Mouse (Mus musculus): ENCODE results near the gene S1pr3. TPM values are rescaled to one million over a fixed set of nuclear protein-coding genes. Genes with fewer than 3 reads are reported as not detected.

S1pr3 gene
- total RNA-seq (2021), result 1 to 10 TPM; 6.8 to 7.7 TPM
- long read RNA-seq, experiment 1, full-length matches to known transcripts, result 5 of 12 reads
- long read RNA-seq, experiment 1, partial matches to known transcripts, result 0 of 12 reads
- long read RNA-seq, experiment 1, other reads (novel, unspliced or antisense), result 7 of 12 reads
- long read RNA-seq, experiment 2, full-length matches to known transcripts, result 9 of 15 reads
- long read RNA-seq, experiment 2, partial matches to known transcripts, result 0 of 15 reads
- long read RNA-seq, experiment 2, other reads (novel, unspliced or antisense), result 6 of 15 reads

DNA sequence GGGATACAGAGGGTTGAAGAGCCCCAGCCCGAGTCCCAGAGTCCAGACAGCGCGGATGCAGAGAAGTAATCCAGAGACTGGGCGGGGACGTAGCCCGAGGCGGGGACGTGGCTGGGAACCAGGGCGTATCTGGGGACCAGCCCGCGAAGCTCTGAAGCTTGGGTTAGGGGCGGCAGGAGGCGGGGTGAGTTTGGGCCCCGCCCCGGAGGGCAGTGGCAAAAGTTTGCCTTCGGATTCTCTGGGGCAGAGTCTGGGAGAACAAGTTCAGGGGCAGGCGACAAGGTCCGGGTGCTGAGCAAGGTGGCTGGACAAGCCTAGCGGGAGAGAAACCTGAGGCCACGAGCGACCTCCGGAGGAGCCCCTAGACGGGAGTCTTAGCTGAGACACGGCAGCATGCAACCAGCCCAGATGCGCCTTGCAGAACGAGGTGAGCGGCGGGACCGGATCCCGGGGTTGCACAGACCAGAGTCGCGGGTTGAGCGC is at the start of gene S1pr3:
S1pr3 (plus strand) TSS at position 121 of the 483 bp plus-strand sequence.
- DNase-seq (ENCODE audit: low spot score in 2 of 2), result no peak

DNA sequence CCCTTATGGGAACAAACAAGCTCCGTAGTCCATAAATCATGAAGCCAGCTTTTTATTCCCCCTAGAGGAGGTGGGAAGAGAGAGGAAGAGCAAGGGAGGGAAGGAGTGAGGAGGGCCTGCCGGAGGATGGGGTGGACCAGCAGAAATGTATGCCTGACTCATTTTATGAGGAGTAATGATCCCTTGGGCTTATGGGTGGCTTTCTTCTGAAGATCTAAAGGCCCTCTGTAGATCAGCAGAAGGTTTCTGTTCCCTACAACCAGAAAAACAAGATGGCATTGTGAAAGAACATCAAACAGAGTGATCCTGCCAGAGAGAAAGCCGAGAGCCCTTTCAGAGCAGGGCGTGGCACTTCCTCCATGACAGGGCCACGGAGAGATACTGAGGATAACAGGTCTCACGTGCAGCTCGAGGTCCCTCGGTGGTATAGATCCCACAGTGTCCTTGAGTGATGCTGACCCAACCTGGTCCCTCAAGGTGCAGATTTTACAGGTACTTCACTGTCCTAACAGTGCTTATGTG is 47.9 kb upstream of the S1pr3 start:
- no peak for DNase-seq (ENCODE audit: low spot score in 2 of 2)

DNA sequence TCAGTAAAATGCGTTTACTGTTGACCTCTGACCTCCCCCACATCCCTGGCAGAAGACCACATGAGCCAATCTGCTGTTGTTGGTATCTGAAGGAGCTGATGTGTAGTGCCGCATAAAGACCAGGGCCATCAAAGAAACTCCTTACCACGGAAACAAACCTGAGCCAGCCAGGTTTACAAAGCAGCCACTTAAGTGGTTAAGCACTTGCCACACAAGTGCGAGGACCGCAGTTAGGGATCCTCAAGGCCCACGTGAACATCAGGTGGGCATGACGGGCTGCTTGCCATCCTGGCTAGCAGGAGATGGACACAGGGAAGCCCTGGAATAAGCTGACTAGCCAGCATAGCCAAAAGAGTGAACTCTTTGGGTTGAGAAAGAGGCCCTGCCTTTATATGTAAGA is 45.0 kb upstream of the S1pr3 start:
- DNase-seq (ENCODE audit: low spot score in 2 of 2), result no peak

DNA sequence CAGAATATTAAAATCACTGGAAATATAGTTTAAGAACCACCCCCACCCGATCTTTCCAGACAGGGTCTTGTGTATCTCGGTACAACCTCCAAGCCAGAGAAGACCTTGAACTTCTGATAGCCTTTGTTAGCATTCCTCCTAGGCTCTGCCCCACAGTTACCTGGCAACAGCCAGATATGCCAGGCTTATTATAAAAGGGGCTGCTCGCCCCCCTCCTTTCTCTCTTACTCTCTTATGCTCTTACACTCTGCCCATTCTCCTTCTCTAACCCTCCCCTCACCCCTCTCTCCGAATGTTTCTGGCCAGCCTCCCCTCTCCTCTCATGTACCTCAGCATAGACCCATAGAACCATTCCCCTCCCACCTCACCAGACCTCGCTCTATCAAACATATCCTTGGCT is 44.5 kb upstream of the S1pr3 start:
- no peak for DNase-seq (ENCODE audit: low spot score in 2 of 2)

DNA sequence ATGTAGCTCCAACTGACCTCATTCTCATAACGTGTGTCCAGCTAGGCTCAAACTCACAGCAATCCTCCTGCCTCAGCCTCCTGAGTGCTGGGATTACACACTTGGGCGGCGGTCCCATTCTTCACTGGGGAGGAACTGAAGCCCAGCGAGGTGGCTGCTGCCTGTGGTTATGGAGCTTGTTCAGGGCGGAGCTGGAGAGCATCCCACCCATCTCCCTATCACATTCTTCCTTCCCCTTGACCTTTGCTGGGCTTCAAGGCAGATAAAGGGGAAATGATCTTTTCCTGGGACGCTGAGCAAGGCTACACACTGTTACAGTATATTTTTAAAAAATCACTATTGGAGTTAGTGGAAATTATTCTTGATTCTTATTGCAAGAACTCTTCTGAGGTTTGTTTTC is 43.2 kb upstream of the S1pr3 start:
- no peak for DNase-seq (ENCODE audit: low spot score in 2 of 2)

DNA sequence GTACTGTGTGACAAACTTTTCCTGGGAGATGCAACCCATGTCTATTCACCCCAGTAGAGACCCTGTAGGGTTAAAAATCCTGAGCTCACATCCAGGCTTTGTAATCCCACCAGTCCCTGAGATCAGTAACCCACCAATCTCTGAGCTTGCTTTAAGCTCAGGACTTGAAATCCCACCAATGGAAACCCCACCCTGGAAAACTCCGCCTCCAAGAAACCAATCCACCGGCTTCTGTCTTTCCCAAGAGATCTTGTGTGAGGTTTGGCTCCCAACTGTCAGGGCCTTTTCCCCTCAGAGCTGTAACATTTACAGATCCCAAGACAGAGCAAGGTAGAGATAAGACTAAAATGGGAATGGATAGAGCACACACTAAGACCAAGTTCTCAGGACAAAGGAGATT is 40.1 kb upstream of the S1pr3 start:
- DNase-seq (ENCODE audit: low spot score in 2 of 2), result no peak

DNA sequence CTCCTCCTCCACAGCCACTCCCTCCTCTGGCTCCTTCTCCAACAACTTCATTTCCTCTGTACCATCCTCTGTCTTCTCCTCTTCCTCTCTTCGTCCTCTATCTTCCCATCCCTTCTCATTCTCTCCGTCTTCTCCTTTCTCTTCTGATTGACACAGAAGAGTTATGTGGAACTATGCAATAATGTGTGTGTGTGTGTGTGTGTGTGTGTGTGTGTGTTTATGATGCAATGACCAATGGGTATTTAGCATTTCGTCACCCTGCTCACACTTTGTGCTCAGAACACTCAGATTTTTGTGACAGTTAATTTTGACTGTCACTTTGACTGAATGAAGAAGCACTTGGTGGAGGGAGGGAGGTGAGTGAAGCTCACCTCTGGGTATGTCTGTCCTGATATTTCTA is 39.1 kb upstream of the S1pr3 start:
- DNase-seq (ENCODE audit: low spot score in 2 of 2), result no peak

DNA sequence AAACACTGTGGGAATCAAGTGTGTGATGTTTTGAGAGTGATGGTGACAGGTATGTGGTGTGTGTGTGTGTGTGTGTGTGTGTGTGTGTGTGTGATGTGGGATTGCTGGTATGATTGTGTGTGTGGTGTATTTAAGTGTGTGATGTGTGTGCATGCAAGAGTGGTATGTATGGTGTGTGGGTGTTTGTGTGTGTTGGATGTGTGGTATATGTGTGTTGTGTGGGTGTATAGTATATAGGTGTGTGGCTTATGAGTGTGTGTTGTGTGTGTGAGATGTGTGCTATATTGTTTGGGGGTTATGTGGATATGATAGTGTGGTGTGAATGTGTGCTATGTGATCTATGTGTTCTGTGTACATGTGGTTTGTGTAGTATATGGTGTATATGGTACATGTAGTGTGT is 35.4 kb upstream of the S1pr3 start:
- no peak for DNase-seq (ENCODE audit: low spot score in 2 of 2)

DNA sequence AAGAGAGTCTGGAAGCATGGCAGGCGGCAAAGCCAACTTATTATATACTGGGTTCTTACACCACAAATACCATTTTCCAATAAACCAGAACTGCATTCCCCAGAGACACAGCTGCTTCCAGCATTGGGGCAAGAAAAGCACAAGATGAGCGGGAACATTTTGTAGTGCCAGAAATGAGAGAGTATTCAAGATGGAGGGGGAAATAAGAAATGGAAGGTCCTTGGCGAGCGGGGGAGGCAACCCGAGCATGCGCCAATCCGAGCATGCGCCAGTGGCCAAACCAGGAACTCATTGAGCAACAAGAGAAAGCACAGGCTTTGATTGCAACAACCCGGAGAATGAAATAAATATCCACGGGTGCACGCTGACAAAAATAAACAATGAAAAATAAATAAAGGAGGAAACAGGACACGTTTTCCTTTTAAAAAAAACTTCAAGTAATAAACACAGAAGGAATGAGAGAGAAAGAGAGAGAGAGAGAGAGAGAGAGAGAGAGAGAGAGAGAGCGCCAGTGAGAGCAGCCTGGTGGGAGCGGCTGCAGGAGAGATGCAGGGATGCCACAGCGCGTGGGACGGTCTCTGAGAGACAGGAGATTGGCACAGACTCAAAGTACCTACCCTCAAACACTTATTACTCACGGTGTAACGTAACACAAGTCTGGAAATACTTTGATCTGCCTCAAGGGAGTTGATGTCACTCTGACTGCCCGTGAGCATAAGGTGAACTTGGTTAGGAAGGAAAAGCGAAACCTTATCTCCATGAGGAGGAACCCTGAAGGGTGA is 34.2 kb upstream of the S1pr3 start:
- peak; percentile 22 to 42 for DNase-seq (ENCODE audit: low spot score in 2 of 2)

DNA sequence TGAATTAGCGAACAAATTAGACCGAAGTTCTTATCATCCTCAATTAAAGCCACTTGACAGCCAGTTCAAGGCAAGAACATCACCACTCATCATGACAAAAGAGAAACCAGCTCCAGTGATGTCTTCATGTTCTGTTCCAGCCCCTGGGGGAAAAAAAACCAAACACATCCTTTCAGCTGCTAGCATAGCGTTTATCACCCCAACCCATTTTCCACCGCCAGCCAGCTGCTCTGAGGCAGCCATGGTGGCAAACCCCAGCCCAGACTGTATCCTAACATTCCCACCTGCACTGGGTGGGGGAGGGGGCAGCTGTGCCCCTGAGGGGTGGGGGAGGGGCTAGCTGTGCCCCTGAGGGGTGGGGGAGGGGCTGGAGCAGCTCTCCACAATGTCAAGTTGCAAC is 30.3 kb upstream of the S1pr3 start:
- no peak for DNase-seq (ENCODE audit: low spot score in 2 of 2)

DNA sequence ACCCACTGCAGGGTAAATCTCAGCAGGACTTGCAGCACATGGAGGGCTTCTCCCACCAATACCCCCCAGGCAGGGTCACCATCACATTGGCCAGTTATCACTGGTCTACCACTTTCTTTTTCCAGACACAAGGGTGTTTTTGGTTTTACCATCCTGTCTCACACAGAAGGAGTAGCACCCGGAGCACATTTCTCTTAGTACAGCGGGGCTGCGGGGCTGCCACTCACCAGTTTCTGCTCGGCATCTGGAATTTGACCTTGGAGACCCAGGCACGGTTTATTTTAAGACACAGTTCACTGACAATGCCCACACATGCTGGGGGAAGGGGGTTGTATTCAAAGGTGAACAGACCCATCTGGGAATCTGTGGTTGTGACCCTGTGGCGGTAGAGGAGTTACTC is 28.8 kb upstream of the S1pr3 start:
- no peak for DNase-seq (ENCODE audit: low spot score in 2 of 2)

DNA sequence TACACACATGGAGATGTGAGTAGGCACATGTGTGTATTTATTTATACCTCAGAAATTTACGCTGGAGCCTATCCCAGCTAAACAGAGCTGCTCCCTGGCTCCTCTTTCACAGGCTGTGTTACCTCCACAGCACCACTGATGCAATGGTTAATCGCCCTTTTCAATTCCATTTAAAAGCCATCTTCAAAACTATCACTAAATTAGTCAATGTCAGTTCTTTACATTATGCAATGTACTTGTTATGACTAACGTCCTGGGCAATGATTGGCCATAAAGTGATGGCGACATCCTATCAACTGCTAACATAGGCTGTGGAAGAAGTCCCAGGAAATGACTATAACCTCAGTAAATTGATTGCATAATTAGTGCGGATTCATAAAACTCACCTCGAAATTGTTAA is 26.9 kb upstream of the S1pr3 start:
- no peak for DNase-seq (ENCODE audit: low spot score in 2 of 2)

DNA sequence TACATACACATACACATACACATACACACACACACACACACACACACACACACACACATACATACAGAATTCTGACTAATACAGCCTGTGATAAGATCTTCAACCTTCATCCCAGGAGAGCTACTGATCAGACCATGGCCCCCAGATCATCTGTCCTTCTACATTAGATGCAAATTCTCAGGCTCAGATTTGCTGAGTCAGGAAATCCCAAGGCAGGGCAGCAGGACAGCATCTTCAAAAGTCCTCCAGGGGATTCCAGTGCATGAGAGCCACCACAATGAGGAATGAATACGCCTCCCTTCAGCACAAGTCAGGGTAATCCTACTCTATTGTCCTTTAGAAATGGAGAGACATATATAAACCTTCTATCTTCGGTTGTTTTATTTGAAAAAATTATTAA is 23.5 kb upstream of the S1pr3 start:
- DNase-seq (ENCODE audit: low spot score in 2 of 2), result no peak

DNA sequence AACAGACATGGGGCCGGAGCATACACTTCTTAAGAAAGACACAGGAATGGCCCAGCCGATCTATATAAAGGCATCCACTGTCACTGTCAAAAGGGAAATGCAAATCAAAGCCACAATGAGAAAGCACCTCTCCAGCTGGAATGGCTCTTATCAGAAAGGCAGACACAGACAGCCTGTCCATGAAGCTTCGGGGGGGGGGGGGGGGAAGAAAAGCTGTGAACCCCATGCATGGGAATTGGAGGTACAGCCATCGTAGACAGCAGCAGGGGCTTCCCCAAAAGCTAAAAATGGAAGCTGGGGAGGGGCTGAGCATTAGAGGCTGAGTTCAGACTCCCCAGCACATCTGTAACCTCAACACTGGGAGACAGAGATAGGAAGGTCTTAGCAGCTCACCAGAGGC is 20.5 kb upstream of the S1pr3 start:
- no peak for DNase-seq (ENCODE audit: low spot score in 2 of 2)

DNA sequence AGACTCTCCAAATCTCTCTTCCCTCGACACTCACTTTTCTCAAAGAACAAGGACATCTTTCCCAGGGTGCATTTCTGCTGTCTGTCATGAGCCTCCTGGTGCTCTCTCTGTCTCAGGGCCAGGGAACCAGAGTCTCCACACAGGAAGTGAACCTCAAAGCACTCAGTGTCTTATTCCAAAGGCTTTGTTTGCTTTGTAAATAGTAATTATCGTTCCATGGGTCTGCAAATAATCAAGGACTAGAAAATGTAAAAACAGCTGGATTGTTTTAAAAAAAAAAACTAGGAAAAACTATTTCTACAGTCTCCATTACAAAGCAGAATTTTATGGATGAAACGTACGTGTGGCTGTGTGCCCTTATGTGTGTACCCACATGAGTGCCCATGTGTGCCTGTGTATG is 18.0 kb upstream of the S1pr3 start:
- DNase-seq (ENCODE audit: low spot score in 2 of 2), result no peak

DNA sequence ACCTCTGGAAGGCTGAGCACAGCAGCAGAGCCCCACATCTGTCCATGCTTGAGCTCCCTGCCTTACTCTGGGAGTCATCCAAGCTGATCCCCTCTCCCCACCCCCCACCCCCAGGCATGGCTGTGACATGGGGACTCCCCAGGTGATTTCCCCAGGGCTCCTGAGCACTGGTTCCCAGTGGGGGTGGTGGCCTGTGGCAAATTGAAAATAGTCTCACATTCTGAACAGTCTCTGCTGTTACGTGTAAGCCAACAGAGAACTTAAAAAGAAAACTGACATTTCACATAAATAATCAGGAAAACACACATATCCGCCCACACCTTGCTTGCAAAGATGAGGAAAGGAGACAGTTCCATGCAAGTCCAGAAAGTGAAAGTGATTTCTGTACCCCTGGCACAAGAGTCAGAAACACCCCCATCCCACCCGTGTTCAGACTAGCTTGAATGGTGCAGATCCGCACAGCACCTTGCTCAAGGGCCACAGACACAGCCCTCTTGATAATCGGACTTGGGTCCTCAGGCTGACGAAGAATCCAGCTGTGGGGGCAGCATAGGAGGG is 17.0 kb upstream of the S1pr3 start:
- no peak for DNase-seq (ENCODE audit: low spot score in 2 of 2)

DNA sequence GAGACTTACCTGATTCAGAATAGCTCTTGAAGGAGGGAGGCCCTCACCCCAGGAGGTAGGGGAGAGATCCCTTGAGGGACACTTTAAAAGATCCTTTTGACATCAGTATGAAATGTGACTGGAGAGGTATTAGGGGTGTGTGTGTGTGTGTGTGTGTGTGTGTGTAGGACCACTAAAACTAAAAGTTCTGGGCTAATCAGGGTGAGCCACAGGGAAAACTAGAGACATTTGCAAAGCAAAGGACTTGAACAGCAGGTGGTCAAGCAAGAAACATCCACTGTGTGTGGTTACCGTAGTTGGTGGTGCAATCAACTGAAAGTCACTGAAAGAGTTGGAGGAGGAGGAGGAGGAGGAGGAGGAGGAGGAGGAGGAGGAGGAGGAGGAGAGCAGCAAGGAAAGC is 16.2 kb upstream of the S1pr3 start:
- no peak for DNase-seq (ENCODE audit: low spot score in 2 of 2)

DNA sequence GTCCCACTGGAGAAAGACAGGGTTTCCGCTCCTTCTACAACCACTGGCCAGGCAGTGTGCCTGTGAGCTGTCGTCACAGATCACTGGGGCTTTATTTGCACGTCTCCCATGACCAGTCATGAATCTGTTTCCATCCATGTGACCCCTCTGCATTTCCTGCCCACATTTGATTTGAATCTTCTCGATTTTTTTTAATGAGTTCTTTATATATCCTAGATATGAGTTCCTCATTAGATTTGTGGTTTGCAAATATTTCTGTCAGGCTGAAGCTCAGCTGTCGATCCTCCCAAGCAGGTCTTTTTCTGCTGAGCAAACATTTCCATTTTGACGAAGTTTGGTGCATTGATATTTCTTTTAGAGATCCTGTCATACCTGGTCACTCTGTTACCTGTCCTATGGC is 10.6 kb upstream of the S1pr3 start:
- no peak for DNase-seq (ENCODE audit: low spot score in 2 of 2)

DNA sequence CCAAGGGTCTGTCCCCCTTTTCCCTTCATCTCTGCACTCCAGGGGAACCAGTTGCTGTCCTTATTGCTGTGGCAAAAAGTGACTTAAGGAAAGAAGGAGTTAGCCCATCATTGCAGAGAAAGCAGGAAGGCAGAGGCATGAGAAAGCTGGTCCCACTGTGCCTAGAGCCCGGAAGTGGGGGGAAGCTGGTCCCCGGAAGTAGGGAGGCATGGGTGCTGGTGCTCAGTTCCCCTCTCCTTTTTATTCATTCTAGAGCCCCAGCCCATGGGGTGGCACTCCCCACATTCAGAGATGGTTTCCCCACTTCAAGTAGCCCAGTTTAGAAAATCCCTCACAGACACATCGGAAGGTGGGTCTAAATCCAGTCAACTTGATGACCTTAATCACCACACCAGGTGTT is 8.9 kb upstream of the S1pr3 start:
- no peak for DNase-seq (ENCODE audit: low spot score in 2 of 2)

DNA sequence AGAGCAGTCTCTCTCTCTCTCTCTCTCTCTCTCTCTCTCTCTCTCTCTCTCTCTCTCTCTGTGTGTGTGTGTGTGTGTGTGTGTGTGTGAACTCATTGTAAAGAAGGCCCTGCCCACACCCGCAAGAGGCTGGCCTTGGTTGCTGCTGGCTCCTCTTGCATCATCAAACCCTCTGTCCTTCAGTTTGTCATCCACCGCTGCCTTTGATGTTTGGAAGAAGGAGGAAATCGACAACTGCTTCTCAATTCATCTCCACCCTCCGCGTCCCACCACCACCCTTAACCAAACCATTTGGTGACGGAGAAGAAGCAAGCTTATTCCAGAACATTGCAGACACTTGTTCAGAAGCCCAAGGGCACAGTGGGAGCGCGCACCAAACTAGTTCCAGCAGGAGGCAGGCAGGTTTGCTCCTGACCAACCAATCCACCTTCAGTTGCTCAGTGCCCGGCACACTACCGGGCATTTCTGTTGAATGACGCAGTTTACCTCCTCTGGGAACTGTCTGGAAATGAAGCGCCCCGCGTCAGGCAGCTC is 8.2 kb upstream of the S1pr3 start:
- no peak for DNase-seq (ENCODE audit: low spot score in 2 of 2)

DNA sequence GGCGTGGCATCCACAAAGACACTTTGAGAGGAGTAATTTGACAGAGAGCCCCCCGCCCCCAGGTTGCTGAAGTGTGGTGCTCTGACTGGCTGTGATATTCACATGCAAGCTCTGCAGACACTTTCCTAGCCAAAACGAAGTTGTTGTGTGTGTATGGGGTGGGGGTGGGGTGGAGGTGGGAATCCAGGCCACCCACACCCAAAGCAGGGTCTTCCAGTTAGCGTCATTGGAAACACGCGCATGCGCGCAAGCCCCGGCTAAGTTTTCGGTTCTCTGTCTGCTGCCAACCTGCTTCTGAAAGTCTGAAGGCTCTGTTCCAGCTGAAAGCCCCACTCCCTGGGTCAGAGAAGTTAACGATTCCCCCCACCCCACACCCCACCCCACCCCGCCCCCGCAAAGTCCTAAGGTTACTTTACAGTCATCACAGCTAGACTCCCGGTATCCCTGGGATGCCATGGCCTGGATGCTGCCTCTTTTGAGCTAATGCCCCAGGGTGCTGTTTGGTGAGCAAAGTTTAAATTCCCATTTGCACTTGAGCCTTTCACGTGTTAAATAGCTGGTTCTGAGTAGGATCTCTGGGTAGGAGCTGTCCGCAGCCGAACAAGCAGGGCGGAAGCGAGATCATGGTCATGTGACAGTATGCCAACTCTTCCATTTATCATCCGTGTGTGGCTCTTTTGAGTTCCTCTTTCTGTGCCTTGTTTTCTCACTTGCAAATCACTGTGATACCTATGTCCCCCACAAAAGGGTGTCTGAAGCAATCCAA is 7.5 kb upstream of the S1pr3 start:
- no peak for DNase-seq (ENCODE audit: low spot score in 2 of 2)
